Mouse (Mus musculus): ENCODE results near the gene Lpgat1. TPM values are rescaled to one million over a fixed set of nuclear protein-coding genes. Genes with fewer than 3 reads are reported as not detected.

Lpgat1 gene
- polyA plus RNA-seq, 1 experiment from 2014 or later, result 10.4 TPM

- no peaks in the 10 kb centered on the region for H3K27me3 ChIP-seq (replicated peaks; ENCODE audit: control insufficient read depth, insufficient read depth, low read length)
- no peak overlapping the region for H3K4me2 ChIP-seq (ENCODE audit: low read depth, low read length)
- H3K4me1 ChIP-seq (ENCODE audit: control insufficient read depth, insufficient read depth, low read length), result no peaks in the 10 kb centered on the region
- WGBS, result 70% methylated on average over 1 of the region's 1 CpGs
- no peaks in the 10 kb centered on the region for H3K36me3 ChIP-seq (ENCODE audit: control insufficient read depth, insufficient read depth, low read length)
- H3K27ac ChIP-seq (ENCODE audit: low read length), result no peak overlapping the region
- ATAC-seq, result no peak
- no peak overlapping the region for H3K4me3 ChIP-seq (ENCODE audit: low read length)
- no peaks in the 10 kb centered on the region for H3K9me3 ChIP-seq (ENCODE audit: control insufficient read depth, low read length)
- H3K9ac ChIP-seq (ENCODE audit: low read depth, low read length), result no peak overlapping the region
Observed at GRCm38 (mm10) chr1:191748431-191748830, 30.8 kb downstream of the Lpgat1 start.

GRCm38 (mm10) chr1:191756520-191757199, 39.0 kb downstream of the Lpgat1 start:
- H3K9me3 ChIP-seq (ENCODE audit: control insufficient read depth, low read length), result no peaks in the 10 kb centered on the region
- H3K4me2 ChIP-seq (ENCODE audit: low read depth, low read length), result no peak overlapping the region
- H3K27ac ChIP-seq (ENCODE audit: low read length), result no peak overlapping the region
- 85% methylated on average over 3 of the region's 3 CpGs for WGBS
- H3K27me3 ChIP-seq (replicated peaks; ENCODE audit: control insufficient read depth, insufficient read depth, low read length), result no peaks in the 10 kb centered on the region
- H3K4me3 ChIP-seq (ENCODE audit: low read length), result no peak overlapping the region
- H3K9ac ChIP-seq (ENCODE audit: low read depth, low read length), result no peak overlapping the region
- no peaks in the 10 kb centered on the region for H3K4me1 ChIP-seq (ENCODE audit: control insufficient read depth, insufficient read depth, low read length)
- ATAC-seq, result no peak
- peaks cover 7% of the 10 kb centered on the region; the same call in 1 of the 2 replicates for H3K36me3 ChIP-seq (ENCODE audit: control insufficient read depth, insufficient read depth, low read length)

GRCm38 (mm10) chr1:191774106-191774505, 56.5 kb downstream of the Lpgat1 start:
- 67% methylated on average over 5 of the region's 5 CpGs for whole genome bisulfite sequencing
- H3K27ac ChIP-seq (ENCODE audit: low read length), result no peak overlapping the region
- H3K4me2 ChIP-seq (ENCODE audit: low read depth, low read length), result no peak overlapping the region
- H3K4me1 ChIP-seq (ENCODE audit: control insufficient read depth, insufficient read depth, low read length), result no peaks in the 10 kb centered on the region
- no peak for ATAC-seq
- no peaks in the 10 kb centered on the region for H3K9me3 ChIP-seq (ENCODE audit: control insufficient read depth, low read length)
- peaks cover 4% of the 10 kb centered on the region; the same call in 1 of the 2 replicates for H3K36me3 ChIP-seq (ENCODE audit: control insufficient read depth, insufficient read depth, low read length)
- H3K9ac ChIP-seq (ENCODE audit: low read depth, low read length), result no peak overlapping the region
- no peaks in the 10 kb centered on the region for H3K27me3 ChIP-seq (replicated peaks; ENCODE audit: control insufficient read depth, insufficient read depth, low read length)
- no peak overlapping the region for H3K4me3 ChIP-seq (ENCODE audit: low read length)

- ATAC-seq, result no peak
- no peak overlapping the region for H3K4me2 ChIP-seq (ENCODE audit: low read depth, low read length)
- peaks cover 6% of the 10 kb centered on the region; the same call in 1 of the 2 replicates for H3K36me3 ChIP-seq (ENCODE audit: control insufficient read depth, insufficient read depth, low read length)
- no peaks in the 10 kb centered on the region for H3K27me3 ChIP-seq (replicated peaks; ENCODE audit: control insufficient read depth, insufficient read depth, low read length)
- H3K4me1 ChIP-seq (ENCODE audit: control insufficient read depth, insufficient read depth, low read length), result no peaks in the 10 kb centered on the region
- no peak overlapping the region for H3K9ac ChIP-seq (ENCODE audit: low read depth, low read length)
- no peaks in the 10 kb centered on the region for H3K9me3 ChIP-seq (ENCODE audit: control insufficient read depth, low read length)
- H3K27ac ChIP-seq (ENCODE audit: low read length), result no peak overlapping the region
- no peak overlapping the region for H3K4me3 ChIP-seq (ENCODE audit: low read length)
- WGBS, result 88% methylated on average over 8 of the region's 8 CpGs
Observed at GRCm38 (mm10) chr1:191775116-191775515, 57.5 kb downstream of the Lpgat1 start.

GRCm38 (mm10) chr1:191777521-191777920, 59.9 kb downstream of the Lpgat1 start:
- no peaks in the 10 kb centered on the region for H3K4me1 ChIP-seq (ENCODE audit: control insufficient read depth, insufficient read depth, low read length)
- WGBS, result 60% methylated on average over 8 of the region's 8 CpGs
- no peak for ATAC-seq
- no peaks in the 10 kb centered on the region for H3K27me3 ChIP-seq (replicated peaks; ENCODE audit: control insufficient read depth, insufficient read depth, low read length)
- peaks cover 8% of the 10 kb centered on the region; the same call in 1 of the 2 replicates for H3K36me3 ChIP-seq (ENCODE audit: control insufficient read depth, insufficient read depth, low read length)
- no peaks in the 10 kb centered on the region for H3K9me3 ChIP-seq (ENCODE audit: control insufficient read depth, low read length)
- H3K27ac ChIP-seq (ENCODE audit: low read length), result no peak overlapping the region
- no peak overlapping the region for H3K4me2 ChIP-seq (ENCODE audit: low read depth, low read length)
- no peak overlapping the region for H3K9ac ChIP-seq (ENCODE audit: low read depth, low read length)
- no peak overlapping the region for H3K4me3 ChIP-seq (ENCODE audit: low read length)

- H3K36me3 ChIP-seq (ENCODE audit: control insufficient read depth, insufficient read depth, low read length), result peaks cover 8% of the 10 kb centered on the region; the same call in 1 of the 2 replicates
- ATAC-seq, result no peak
- no peaks in the 10 kb centered on the region for H3K9me3 ChIP-seq (ENCODE audit: control insufficient read depth, low read length)
- no peaks in the 10 kb centered on the region; the same call in 1 of the 2 replicates for H3K4me1 ChIP-seq (ENCODE audit: control insufficient read depth, insufficient read depth, low read length)
- no peak overlapping the region for H3K27ac ChIP-seq (ENCODE audit: low read length)
- no peaks in the 10 kb centered on the region for H3K27me3 ChIP-seq (replicated peaks; ENCODE audit: control insufficient read depth, insufficient read depth, low read length)
- H3K4me2 ChIP-seq (ENCODE audit: low read depth, low read length), result no peak overlapping the region
- 92% methylated on average over 1 of the region's 1 CpGs for WGBS
- H3K9ac ChIP-seq (ENCODE audit: low read depth, low read length), result no peak overlapping the region
- H3K4me3 ChIP-seq (ENCODE audit: low read length), result no peak overlapping the region
Observed at GRCm38 (mm10) chr1:191780470-191780869, 62.8 kb downstream of the Lpgat1 start.

- no peaks in the 10 kb centered on the region for H3K9me3 ChIP-seq (ENCODE audit: control insufficient read depth, low read length)
- no peak overlapping the region for H3K27ac ChIP-seq (ENCODE audit: low read length)
- H3K9ac ChIP-seq (ENCODE audit: low read depth, low read length), result no peak overlapping the region
- H3K4me3 ChIP-seq (ENCODE audit: low read length), result no peak overlapping the region
- 0 out of 2 replicates have a peak, but pooled peaks cover 2% of the 10 kb centered on the region for H3K36me3 ChIP-seq (ENCODE audit: control insufficient read depth, insufficient read depth, low read length)
- no peaks in the 10 kb centered on the region for H3K27me3 ChIP-seq (replicated peaks; ENCODE audit: control insufficient read depth, insufficient read depth, low read length)
- WGBS, result 60% methylated on average over 11 of the region's 11 CpGs
- no peak overlapping the region for H3K4me2 ChIP-seq (ENCODE audit: low read depth, low read length)
- no peak for ATAC-seq
- no peaks in the 10 kb centered on the region; the same call in 1 of the 2 replicates for H3K4me1 ChIP-seq (ENCODE audit: control insufficient read depth, insufficient read depth, low read length)
Observed at GRCm38 (mm10) chr1:191785108-191785507, 67.5 kb downstream of the Lpgat1 start.

- Histone ChIP-seq H3K27me3 (replicated peaks; ENCODE audit: control insufficient read depth, insufficient read depth, low read length) (no peaks in the 10 kb centered on the region), H3K9me3 (ENCODE audit: control insufficient read depth, low read length) (no peaks in the 10 kb centered on the region), H3K4me1 (ENCODE audit: control insufficient read depth, insufficient read depth, low read length) (no peaks in the 10 kb centered on the region; the same call in 1 of the 2 replicates), H3K4me3 (ENCODE audit: low read length) (no peak overlapping the region), H3K9ac (ENCODE audit: low read depth, low read length) (no peak overlapping the region), H3K4me2 (ENCODE audit: low read depth, low read length) (no peak overlapping the region), H3K36me3 (ENCODE audit: control insufficient read depth, insufficient read depth, low read length) (no peaks in the 10 kb centered on the region), H3K27ac (ENCODE audit: low read length) (no peak overlapping the region)
- 68% methylated on average over 6 of the region's 6 CpGs for WGBS
- no peak for ATAC-seq
Observed at GRCm38 (mm10) chr1:191786255-191786654, 68.6 kb downstream of the Lpgat1 start.

GRCm38 (mm10) chr1:191787379-191787778, 69.7 kb downstream of the Lpgat1 start:
- Histone ChIP-seq H3K27ac (ENCODE audit: low read length) (no peak overlapping the region), H3K4me1 (ENCODE audit: control insufficient read depth, insufficient read depth, low read length) (no peaks in the 10 kb centered on the region; the same call in 1 of the 2 replicates), H3K4me3 (ENCODE audit: low read length) (no peak overlapping the region), H3K4me2 (ENCODE audit: low read depth, low read length) (no peak overlapping the region), H3K27me3 (replicated peaks; ENCODE audit: control insufficient read depth, insufficient read depth, low read length) (no peaks in the 10 kb centered on the region), H3K9me3 (ENCODE audit: control insufficient read depth, low read length) (no peaks in the 10 kb centered on the region), H3K36me3 (ENCODE audit: control insufficient read depth, insufficient read depth, low read length) (no peaks in the 10 kb centered on the region), H3K9ac (ENCODE audit: low read depth, low read length) (no peak overlapping the region)
- no peak for ATAC-seq
- 44% methylated on average over 4 of the region's 4 CpGs for WGBS
